In the genomic region with DNA sequence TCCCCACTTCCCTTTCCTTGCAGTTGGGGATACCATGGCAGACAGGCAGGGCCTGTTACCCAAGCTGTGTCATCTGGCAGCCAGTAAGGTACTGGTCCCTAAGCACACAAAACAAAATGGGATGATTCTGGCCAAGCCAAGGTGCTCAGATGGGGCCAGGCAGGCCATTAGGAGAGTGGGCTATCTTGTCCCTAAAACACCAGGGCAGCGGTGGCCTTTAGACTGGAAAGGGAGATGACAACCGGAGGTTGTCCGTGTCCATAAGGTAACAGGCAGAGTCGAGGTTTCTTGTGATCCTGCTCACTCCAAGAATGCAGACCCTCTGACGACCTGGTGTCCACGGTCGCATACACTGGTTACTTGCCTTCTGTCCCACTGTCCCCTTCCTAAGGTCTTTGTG, we compare ENCODE assay signal across 24 mouse cellular contexts.
"Had no signal": no experiment of that assay in that cellular context is flagged by ENCODE, and none has a peak within 500 bp of the region (broad histone marks: within the 10 kb centered on the region; RNA-seq: fewer than 3 reads in every experiment).

No protein-coding gene starts in this region.

- H3K27ac ChIP-seq: heart, embryonic 10.5 days; hindbrain, embryonic 13.5 days; hindbrain, embryonic 15.5 days; hindbrain, postnatal 0 days; kidney, embryonic 15.5 days; limb, embryonic 13.5 days; limb, embryonic 15.5 days; liver, embryonic 12.5 days had no signal

- H3K9ac ChIP-seq: forebrain, postnatal 0 days; heart, embryonic 12.5 days; hindbrain, embryonic 13.5 days; hindbrain, embryonic 15.5 days; kidney, embryonic 15.5 days; limb, embryonic 13.5 days; limb, embryonic 15.5 days; liver, embryonic 12.5 days had no signal

- H3K9me3 ChIP-seq: heart, embryonic 10.5 days; heart, embryonic 12.5 days; hindbrain, embryonic 13.5 days; hindbrain, embryonic 15.5 days; kidney, embryonic 15.5 days; limb, embryonic 13.5 days; limb, embryonic 15.5 days; liver, embryonic 12.5 days had no signal

- H3K4me3 ChIP-seq: heart, embryonic 10.5 days; heart, embryonic 12.5 days; hindbrain, embryonic 13.5 days; hindbrain, embryonic 15.5 days; kidney, embryonic 15.5 days; limb, embryonic 13.5 days; limb, embryonic 15.5 days; liver, embryonic 12.5 days had no signal

- ATAC-seq: forebrain, postnatal 0 days; hindbrain, postnatal 0 days; liver, embryonic 12.5 days had no signal

- H3K27me3 ChIP-seq: heart, embryonic 12.5 days; hindbrain, embryonic 13.5 days; hindbrain, embryonic 15.5 days; kidney, embryonic 15.5 days; limb, embryonic 13.5 days; limb, embryonic 15.5 days; liver, embryonic 12.5 days had no signal

- H3K4me2 ChIP-seq: heart, embryonic 12.5 days; hindbrain, embryonic 13.5 days; hindbrain, embryonic 15.5 days; kidney, embryonic 15.5 days; limb, embryonic 13.5 days; limb, embryonic 15.5 days; liver, embryonic 12.5 days had no signal

- H3K4me1 ChIP-seq: limb, embryonic 13.5 days; limb, embryonic 15.5 days had no signal

- DNase-seq: forebrain, postnatal 0 days; gastrocnemius, postnatal 14 days; gastrocnemius, postnatal 36 days; heart, adult 18-20 months; heart, postnatal 14 days; heart, postnatal 36 days; kidney, adult 11 months; kidney, adult 2 months; kidney, adult 9 months; kidney, postnatal 10 days; kidney, postnatal 25 days; kidney, postnatal 4 days; layer of hippocampus, adult 9-11 months; layer of hippocampus, postnatal 36 days; left cerebral cortex, postnatal 4 days had no signal
